Mouse (Mus musculus) midbrain, embryonic 13.5 days (tissue): ENCODE data around the gene Zbtb22. TPM values are rescaled to one million over a fixed set of nuclear protein-coding genes. Genes with fewer than 3 reads are reported as not detected.
A peak's percentile ranks its signal among the peaks of the same experiment; 100 is the strongest.

Experiments
- ATAC-seq: fragments of 200-750 bp; cut with Nextera tagmentation; 2 replicates; pipeline ENCODE4 v1.8.0; 2017; ENCODE audit warnings: mild to moderate bottlenecking, moderate TSS enrichment, moderate library complexity
- H3K27ac ChIP-seq: fragments of 300-500 bp; sonication (generic); 2 replicates; pipeline ENCODE4 v1.5.1; 2015; ENCODE audit warnings: inconsistent platforms, mild to moderate bottlenecking, moderate library complexity
- H3K27me3 ChIP-seq: fragments of 300-500 bp; sonication (generic); 2 replicates; pipeline ENCODE4 v1.6.1; 2015; ENCODE audit warnings: mild to moderate bottlenecking, inconsistent platforms
- H3K36me3 ChIP-seq: fragments of 300-500 bp; sonication (generic); 2 replicates; pipeline ENCODE4 v1.6.1; 2015; ENCODE audit warnings: mild to moderate bottlenecking, inconsistent platforms
- H3K4me1 ChIP-seq: fragments of 300-500 bp; sonication (generic); replicated peaks from 2 replicates; pipeline ENCODE4 v1.6.1; 2015; ENCODE audit warnings: inconsistent platforms
- H3K4me2 ChIP-seq: fragments of 300-500 bp; sonication (generic); replicated peaks from 2 replicates; pipeline ENCODE4 v1.6.1; 2015; ENCODE audit warnings: moderate library complexity, mild to moderate bottlenecking, inconsistent platforms
- H3K4me3 ChIP-seq: fragments of 300-500 bp; sonication (generic); replicated peaks from 2 replicates; pipeline ENCODE4 v1.5.1; 2015; ENCODE audit warnings: mild to moderate bottlenecking, inconsistent platforms
- H3K9ac ChIP-seq: fragments of 300-500 bp; sonication (generic); replicated peaks from 2 replicates; pipeline ENCODE4 v1.6.1; 2015; ENCODE audit warnings: mild to moderate bottlenecking, inconsistent platforms
- H3K9me3 ChIP-seq: fragments of 300-500 bp; sonication (generic); 2 replicates; pipeline ENCODE4 v1.6.1; 2016; ENCODE audit warnings: mild to moderate bottlenecking, inconsistent platforms
- WGBS: fragments of 180-500 bp; shearing (Covaris S2); methylation state at CpG from one replicate; pipeline ENCODE4 v1.1.7; 2015; 5-methylcytosine and 5-hydroxymethylcytosine counted together
- polyA plus RNA-seq: library from polyadenylated mRNA; unstranded; fragments of >200 nt; fragmentation: Nextera tagmentation; extraction: Ambion mirVana; gene quantifications from 2 replicates; pipeline ENCODE4 v1.2.1, GENCODE M21; 2015

Gene Zbtb22
- polyA plus RNA-seq, 1 experiment from 2014 or later = 20.3 TPM

- no peaks in the 10 kb centered on the region for H3K9me3 ChIP-seq
- peak overlapping the region; percentile 91 for H3K27ac ChIP-seq
- 0% methylated on average over 41 of the region's 44 CpGs for WGBS
- H3K4me1 ChIP-seq = peaks cover 32% of the 10 kb centered on the region
- peak; percentile 18; the same call in 1 of the 2 replicates for ATAC-seq
- H3K36me3 ChIP-seq = peaks cover 24% of the 10 kb centered on the region
- H3K4me2 ChIP-seq = peak overlapping the region; percentile 83
- H3K4me3 ChIP-seq = peak overlapping the region; percentile 89
- H3K9ac ChIP-seq = peak overlapping the region; percentile 74
- no peaks in the 10 kb centered on the region for H3K27me3 ChIP-seq
These were observed 7.2 kb upstream of the Zbtb22 start for GRCm38 (mm10) chr17:33908331-33909076.

GRCm38 (mm10) chr17:33909077-33909868 is 6.4 kb upstream of the Zbtb22 start, which contains the start of gene Daxx:
Daxx (plus strand) TSS chr17:33909414.
- Histone ChIP-seq H3K9ac (peak within 1 kb of the TSS; percentile 93), H3K4me2 (peak within 1 kb of the TSS; percentile 83), H3K27ac (peak within 1 kb of the TSS; percentile 91), H3K4me3 (peak within 1 kb of the TSS; percentile 89), H3K9me3 (no peaks in the 10 kb centered on the region), H3K27me3 (no peaks in the 10 kb centered on the region), H3K36me3 (peaks cover 32% of the 10 kb centered on the region), H3K4me1 (peaks cover 38% of the 10 kb centered on the region)
- WGBS = under 1% methylated on average over 68 of the region's 68 CpGs
- ATAC-seq = peak; percentile 98

GRCm38 (mm10) chr17:33909869-33910250 is 5.8 kb upstream of the Zbtb22 start:
- ATAC-seq = no peak; the same call in 1 of the 2 replicates
- peaks cover 44% of the 10 kb centered on the region for H3K4me1 ChIP-seq
- H3K36me3 ChIP-seq = peaks cover 38% of the 10 kb centered on the region
- H3K4me3 ChIP-seq = peak overlapping the region; percentile 89
- 0% methylated on average over 14 of the region's 14 CpGs for WGBS
- peak overlapping the region; percentile 83 for H3K4me2 ChIP-seq
- peak overlapping the region; percentile 93 for H3K9ac ChIP-seq
- no peaks in the 10 kb centered on the region for H3K9me3 ChIP-seq
- no peaks in the 10 kb centered on the region for H3K27me3 ChIP-seq
- H3K27ac ChIP-seq = peak overlapping the region; percentile 85

GRCm38 (mm10) chr17:33910346-33911051 is 5.2 kb upstream of the Zbtb22 start:
- Histone ChIP-seq H3K4me1 (peaks cover 50% of the 10 kb centered on the region), H3K4me2 (peak overlapping the region; percentile 83), H3K27ac (peak overlapping the region; percentile 85; the same call in 1 of the 2 replicates), H3K27me3 (no peaks in the 10 kb centered on the region), H3K36me3 (peaks cover 42% of the 10 kb centered on the region), H3K9ac (peak overlapping the region; percentile 93), H3K4me3 (peak overlapping the region; percentile 89), H3K9me3 (no peaks in the 10 kb centered on the region)
- WGBS = 57% methylated on average over 11 of the region's 11 CpGs
- ATAC-seq = no peak

GRCm38 (mm10) chr17:33911052-33911812 is 4.5 kb upstream of the Zbtb22 start:
- Histone ChIP-seq H3K27me3 (no peaks in the 10 kb centered on the region), H3K4me2 (peak overlapping the region; percentile 83; the same call in 1 of the 2 replicates), H3K4me3 (0 out of 2 replicates have a peak overlapping the region, but pooled peaks have one; percentile 3), H3K9me3 (no peaks in the 10 kb centered on the region), H3K9ac (peak overlapping the region; percentile 14; the same call in 1 of the 2 replicates), H3K36me3 (peaks cover 42% of the 10 kb centered on the region), H3K27ac (no peak overlapping the region), H3K4me1 (peaks cover 51% of the 10 kb centered on the region)
- 93% methylated on average over 31 of the region's 31 CpGs for WGBS
- no peak for ATAC-seq

- Histone ChIP-seq H3K36me3 (peaks cover 42% of the 10 kb centered on the region), H3K9ac (peak overlapping the region; percentile 14; the same call in 1 of the 2 replicates), H3K9me3 (no peaks in the 10 kb centered on the region), H3K27me3 (no peaks in the 10 kb centered on the region), H3K27ac (no peak overlapping the region), H3K4me2 (no peak overlapping the region), H3K4me3 (no peak overlapping the region), H3K4me1 (peaks cover 57% of the 10 kb centered on the region)
- no peak for ATAC-seq
- 92% methylated on average over 28 of the region's 28 CpGs for WGBS
These were observed 3.8 kb upstream of the Zbtb22 start for GRCm38 (mm10) chr17:33911813-33912414.

GRCm38 (mm10) chr17:33913264-33913663 is 2.4 kb upstream of the Zbtb22 start:
- no peak for ATAC-seq
- 93% methylated on average over 10 of the region's 10 CpGs for WGBS

GRCm38 (mm10) chr17:33913905-33914304 is 1.8 kb upstream of the Zbtb22 start:
- Histone ChIP-seq H3K27me3 (peaks cover 11% of the 10 kb centered on the region), H3K9me3 (no peaks in the 10 kb centered on the region), H3K4me1 (peaks cover 68% of the 10 kb centered on the region), H3K4me3 (no peak overlapping the region), H3K36me3 (peaks cover 58% of the 10 kb centered on the region), H3K27ac (no peak overlapping the region), H3K4me2 (no peak overlapping the region), H3K9ac (no peak overlapping the region; the same call in 1 of the 2 replicates)
- ATAC-seq = no peak
- 96% methylated on average over 8 of the region's 8 CpGs for WGBS

More at GRCm38 (mm10) chr17:33913264-33913663, 2.4 kb upstream of the Zbtb22 start:
- H3K9me3 ChIP-seq = no peaks in the 10 kb centered on the region
- H3K27ac ChIP-seq = no peak overlapping the region
- H3K9ac ChIP-seq = no peak overlapping the region
- H3K4me2 ChIP-seq = no peak overlapping the region
- peaks cover 63% of the 10 kb centered on the region for H3K4me1 ChIP-seq
- H3K4me3 ChIP-seq = no peak overlapping the region
- peaks cover 5% of the 10 kb centered on the region for H3K27me3 ChIP-seq
- peaks cover 54% of the 10 kb centered on the region for H3K36me3 ChIP-seq

- Histone ChIP-seq H3K9ac (no peak overlapping the region), H3K36me3 (peaks cover 58% of the 10 kb centered on the region), H3K27ac (peak overlapping the region; percentile 51; the same call in 1 of the 2 replicates), H3K27me3 (peaks cover 13% of the 10 kb centered on the region), H3K9me3 (no peaks in the 10 kb centered on the region), H3K4me3 (peak overlapping the region; percentile 52), H3K4me2 (peak overlapping the region; percentile 64), H3K4me1 (peaks cover 76% of the 10 kb centered on the region)
- WGBS = 64% methylated on average over 13 of the region's 13 CpGs
- ATAC-seq = no peak
These were observed 724 bp upstream of the Zbtb22 start for GRCm38 (mm10) chr17:33914969-33915391.

GRCm38 (mm10) chr17:33916294-33916693 is 590 bp downstream of the Zbtb22 start:
- WGBS = 2% methylated on average over 20 of the region's 20 CpGs
- Histone ChIP-seq H3K4me2 (peak overlapping the region; percentile 64), H3K4me1 (peaks cover 72% of the 10 kb centered on the region), H3K4me3 (peak overlapping the region; percentile 52), H3K9me3 (no peaks in the 10 kb centered on the region), H3K27ac (peak overlapping the region; percentile 82), H3K27me3 (peaks cover 13% of the 10 kb centered on the region), H3K36me3 (peaks cover 54% of the 10 kb centered on the region), H3K9ac (peak overlapping the region; percentile 64)
- ATAC-seq = peak; percentile 14; the same call in 1 of the 2 replicates
